11 mouse cellular contexts compared by ENCODE assay signal in the genomic region with DNA sequence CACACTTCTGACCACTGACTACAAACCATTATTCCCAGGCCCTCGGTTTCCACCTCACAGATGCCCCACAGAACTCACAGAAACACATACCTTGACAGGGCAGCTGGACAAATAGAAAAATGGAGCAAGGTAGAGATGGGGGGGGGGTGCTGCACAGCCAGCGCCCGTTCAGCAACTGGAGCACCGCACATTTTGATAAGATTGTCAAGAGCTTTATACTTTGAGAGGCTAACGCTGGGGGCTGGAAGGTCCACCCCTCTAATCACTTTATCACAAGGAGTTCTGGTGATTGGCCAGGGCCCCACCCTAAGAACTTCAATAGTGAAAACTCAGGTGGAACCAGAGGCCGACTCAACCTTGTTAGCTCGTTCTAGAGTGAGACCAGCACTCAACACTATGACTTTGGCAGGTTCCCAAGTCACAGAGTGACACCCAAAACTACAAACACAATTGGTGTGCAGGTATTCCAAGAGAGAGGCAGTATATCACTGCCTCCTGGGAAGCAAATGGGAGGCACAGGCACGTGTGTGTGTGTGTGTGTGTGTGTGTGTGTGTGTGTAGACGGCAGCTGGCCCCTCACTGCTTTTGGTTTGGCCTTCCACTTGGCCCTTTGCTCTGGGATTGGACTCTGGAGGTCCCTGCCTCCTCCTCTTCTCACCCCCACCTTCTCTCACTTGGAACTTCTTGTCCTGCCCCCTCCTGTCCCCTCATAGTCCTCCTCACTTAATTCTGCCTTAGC. TPM values are rescaled to one million over a fixed set of nuclear protein-coding genes. Genes with fewer than 3 reads are reported as not detected.
DNase-seq lines count a peak whose midpoint lies in the region; ATAC-seq and TF ChIP-seq lines count a peak whose summit lies in the region.
"Had no signal": no experiment of that assay in that cellular context is flagged by ENCODE, and none has a peak within 500 bp of the region (broad histone marks: within the 10 kb centered on the region; RNA-seq: fewer than 3 reads in every experiment).

No protein-coding gene starts in this region.

- no peaks in the 10 kb centered on the region for H3K9me3 ChIP-seq in forebrain, embryonic 13.5 days (replicated peaks)
- H3K9me3 ChIP-seq in forebrain, embryonic 10.5 days, result no peaks in the 10 kb centered on the region
- no peaks in the 10 kb centered on the region for H3K9me3 ChIP-seq in midbrain, embryonic 14.5 days (ENCODE audit: control insufficient read depth, low read length)
- H3K9me3 ChIP-seq in midbrain, embryonic 10.5 days (replicated peaks), result no peaks in the 10 kb centered on the region
- no peaks in the 10 kb centered on the region for H3K9me3 ChIP-seq in stomach, postnatal 0 days (ENCODE audit: control insufficient read depth, low read length)
- H3K9me3 ChIP-seq: heart, embryonic 10.5 days had no signal

- TF ChIP-seq CTCF in stomach, postnatal 0 days (IDR thresholded peaks at IDR 0.05; ENCODE audit: low read depth), result no peak

- no peak overlapping the region for H3K4me3 ChIP-seq in forebrain, embryonic 13.5 days
- no peak overlapping the region for H3K4me3 ChIP-seq in forebrain, embryonic 10.5 days
- H3K4me3 ChIP-seq in midbrain, embryonic 14.5 days (replicated peaks; ENCODE audit: low read depth, low read length), result no peak overlapping the region
- no peak overlapping the region for H3K4me3 ChIP-seq in midbrain, embryonic 10.5 days
- no peak overlapping the region for H3K4me3 ChIP-seq in stomach, postnatal 0 days (ENCODE audit: low read depth, low read length)
- H3K4me3 ChIP-seq: heart, embryonic 10.5 days had no signal

- no peak overlapping the region for H3K9ac ChIP-seq in forebrain, embryonic 13.5 days
- no peak overlapping the region for H3K9ac ChIP-seq in midbrain, embryonic 14.5 days (replicated peaks; ENCODE audit: low read length)
- H3K9ac ChIP-seq in stomach, postnatal 0 days (ENCODE audit: low read length), result no peak overlapping the region

- peak overlapping the region; percentile 66 for H3K27ac ChIP-seq in forebrain, embryonic 13.5 days
- H3K27ac ChIP-seq in forebrain, embryonic 10.5 days, result no peak overlapping the region
- 0 out of 2 replicates have a peak overlapping the region, but pooled peaks have one; percentile 20 for H3K27ac ChIP-seq in midbrain, embryonic 14.5 days (replicated peaks; ENCODE audit: low read depth, low read length)
- H3K27ac ChIP-seq in midbrain, embryonic 10.5 days (replicated peaks), result no peak overlapping the region
- 0 out of 2 replicates have a peak overlapping the region, but pooled peaks have one; percentile 49 for H3K27ac ChIP-seq in stomach, postnatal 0 days (replicated peaks)
- H3K27ac ChIP-seq: heart, embryonic 10.5 days had no signal

- intact Hi-C loops in left cerebral cortex, postnatal 14 days (cut with DNase I), result no loop called here

- no peak for DNase-seq in forebrain, embryonic 10.5 days (ENCODE audit: extremely low spot score, low spot score)
- DNase-seq in midbrain, embryonic 14.5 days, result no peak
- no peak for DNase-seq in midbrain, embryonic 10.5 days (ENCODE audit: low spot score)
- peak; percentile 50 for DNase-seq in lung, postnatal 36 days
- peak; percentile 74 for DNase-seq in stomach, postnatal 0 days (ENCODE audit: low spot score)
- DNase-seq in layer of hippocampus, postnatal 14 days (ENCODE audit: low spot score in 2 of 2), result no peak
- no peak for DNase-seq in left cerebral cortex, postnatal 14 days (ENCODE audit: low spot score in 2 of 2)
- DNase-seq: thymus, adult 2 months had no signal

- no peak for ATAC-seq in forebrain, embryonic 13.5 days
- ATAC-seq in midbrain, embryonic 14.5 days (ENCODE audit: low FRiP score, low TSS enrichment), result no peak
- peak; percentile 69 for ATAC-seq in stomach, postnatal 0 days (ENCODE audit: low FRiP score, low TSS enrichment)
- ATAC-seq: inflammation-experienced regulatory T-cells, adult 6 months had no signal

- H3K27me3 ChIP-seq in forebrain, embryonic 13.5 days, result no peaks in the 10 kb centered on the region
- H3K27me3 ChIP-seq in forebrain, embryonic 10.5 days (ENCODE audit: poor library complexity, severe bottlenecking), result no peaks in the 10 kb centered on the region
- H3K27me3 ChIP-seq in midbrain, embryonic 14.5 days (ENCODE audit: control insufficient read depth, insufficient read depth, low read length), result no peaks in the 10 kb centered on the region
- H3K27me3 ChIP-seq in midbrain, embryonic 10.5 days (ENCODE audit: low read depth, poor library complexity, severe bottlenecking), result no peaks in the 10 kb centered on the region
- H3K27me3 ChIP-seq in stomach, postnatal 0 days (ENCODE audit: control insufficient read depth, insufficient read depth, low read length), result no peaks in the 10 kb centered on the region

- TF ChIP-seq EP300 in stomach, postnatal 0 days (optimal IDR thresholded peaks at IDR 0.05), result no peak

- WGBS in forebrain, embryonic 13.5 days, result 70% methylated on average over 9 of the region's 9 CpGs
- WGBS in forebrain, embryonic 10.5 days, result 92% methylated on average over 8 of the region's 9 CpGs
- WGBS in midbrain, embryonic 14.5 days, result 81% methylated on average over 9 of the region's 9 CpGs
- 82% methylated on average over 9 of the region's 9 CpGs for WGBS in midbrain, embryonic 10.5 days
- WGBS in stomach, postnatal 0 days, result 44% methylated on average over 9 of the region's 9 CpGs

- H3K4me2 ChIP-seq in forebrain, embryonic 13.5 days, result no peak overlapping the region
- no peak overlapping the region for H3K4me2 ChIP-seq in midbrain, embryonic 14.5 days (ENCODE audit: low read length)
- no peak overlapping the region for H3K4me2 ChIP-seq in stomach, postnatal 0 days (replicated peaks; ENCODE audit: low read depth)

- H3K4me1 ChIP-seq in forebrain, embryonic 13.5 days, result peaks cover 27% of the 10 kb centered on the region
- H3K4me1 ChIP-seq in forebrain, embryonic 10.5 days, result peaks cover 8% of the 10 kb centered on the region; the same call in 1 of the 2 replicates
- H3K4me1 ChIP-seq in midbrain, embryonic 14.5 days (ENCODE audit: control insufficient read depth, insufficient read depth, low read length), result peaks cover 5% of the 10 kb centered on the region
- no peaks in the 10 kb centered on the region for H3K4me1 ChIP-seq in midbrain, embryonic 10.5 days
- no peaks in the 10 kb centered on the region for H3K4me1 ChIP-seq in stomach, postnatal 0 days (replicated peaks; ENCODE audit: control insufficient read depth, insufficient read depth)
- H3K4me1 ChIP-seq: heart, embryonic 10.5 days had no signal

- no peaks in the 10 kb centered on the region for H3K36me3 ChIP-seq in forebrain, embryonic 13.5 days (ENCODE audit: poor library complexity, severe bottlenecking)
- H3K36me3 ChIP-seq in forebrain, embryonic 10.5 days (replicated peaks), result no peaks in the 10 kb centered on the region
- no peaks in the 10 kb centered on the region for H3K36me3 ChIP-seq in midbrain, embryonic 14.5 days (ENCODE audit: control insufficient read depth, insufficient read depth, low read length)
- H3K36me3 ChIP-seq in midbrain, embryonic 10.5 days, result no peaks in the 10 kb centered on the region
- H3K36me3 ChIP-seq in stomach, postnatal 0 days (ENCODE audit: control insufficient read depth, insufficient read depth, low read length), result no peaks in the 10 kb centered on the region
- H3K36me3 ChIP-seq: heart, embryonic 10.5 days had no signal

RNA-seq across cellular contexts. Expression of gene Tmem229b, which starts 24.0 kb away (rescaled TPM):
- 25.3 and 29.1 TPM in 2 replicates for polyA plus RNA-seq in forebrain, embryonic 13.5 days (2015; fragmentation: Nextera tagmentation; extraction: Ambion mirVana)
- polyA plus RNA-seq in forebrain, embryonic 10.5 days (2016; fragmentation: Nextera tagmentation; extraction: Ambion mirVana), result 3.2 and 5.0 TPM in 2 replicates
- polyA plus RNA-seq in midbrain, embryonic 14.5 days (2014; fragmentation: Nextera tagmentation; extraction: Ambion mirVana), result 54.4 and 62.1 TPM in 2 replicates
- polyA plus RNA-seq in midbrain, embryonic 10.5 days (2016; fragmentation: Nextera tagmentation; extraction: Ambion mirVana), result 5.3 and 6.1 TPM in 2 replicates
- 4.7 and 4.9 TPM in 2 replicates for polyA plus RNA-seq in stomach, postnatal 0 days (2015; fragmentation: Nextera tagmentation; extraction: Ambion mirVana)
- total RNA-seq in layer of hippocampus, postnatal 14 days (2021), result 10 to 100 TPM; 74.6 to 80.0 TPM
- total RNA-seq in left cerebral cortex, postnatal 14 days (2021), result 10 to 100 TPM; 79.2 to 82.3 TPM

RNA-seq across cellular contexts. Expression of gene Plekhh1, which starts 45.5 kb away (rescaled TPM):
- 2.8 and 3.0 TPM in 2 replicates for polyA plus RNA-seq in forebrain, embryonic 13.5 days (2015; fragmentation: Nextera tagmentation; extraction: Ambion mirVana)
- 6.3 and 6.6 TPM in 2 replicates for polyA plus RNA-seq in forebrain, embryonic 10.5 days (2016; fragmentation: Nextera tagmentation; extraction: Ambion mirVana)
- polyA plus RNA-seq in midbrain, embryonic 14.5 days (2014; fragmentation: Nextera tagmentation; extraction: Ambion mirVana), result 1.9 and 3.1 TPM in 2 replicates
- 7.9 and 8.4 TPM in 2 replicates for polyA plus RNA-seq in midbrain, embryonic 10.5 days (2016; fragmentation: Nextera tagmentation; extraction: Ambion mirVana)
- polyA plus RNA-seq in stomach, postnatal 0 days (2015; fragmentation: Nextera tagmentation; extraction: Ambion mirVana), result 6.1 and 6.9 TPM in 2 replicates
- total RNA-seq in layer of hippocampus, postnatal 14 days (2021), result 10 to 100 TPM in 1 of 2 experiments, 1 to 10 TPM in 1; 8.5 to 11.4 TPM
- 1 to 10 TPM; 4.7 to 7.0 TPM for total RNA-seq in left cerebral cortex, postnatal 14 days (2021)

Comparison
In these comparisons a context has a peak if more than half of its experiments do, and no peak if none do; other contexts are left out.
1. H3K27ac ChIP-seq: peak in forebrain, embryonic 13.5 days (single experiment), midbrain, embryonic 14.5 days (single experiment) and stomach, postnatal 0 days (single experiment); none in forebrain, embryonic 10.5 days (single experiment) and midbrain, embryonic 10.5 days (single experiment).
2. DNase-seq: peak in lung, postnatal 36 days (single experiment) and stomach, postnatal 0 days (single experiment); none in forebrain, embryonic 10.5 days (single experiment), midbrain, embryonic 14.5 days (single experiment), midbrain, embryonic 10.5 days (single experiment), layer of hippocampus, postnatal 14 days (0 of 2) and left cerebral cortex, postnatal 14 days (0 of 2).